Comparison of ENCODE assay signal across 13 mouse cellular contexts in genomic region chr2:172958579-172958978, GRCm38 (mm10). TPM values are rescaled to one million over a fixed set of nuclear protein-coding genes. Genes with fewer than 3 reads are reported as not detected.
DNase-seq lines count a peak whose midpoint lies in the region; ATAC-seq and TF ChIP-seq lines count a peak whose summit lies in the region.
"Had no signal": no experiment of that assay in that cellular context is flagged by ENCODE, and none has a peak within 500 bp of the region (broad histone marks: within the 10 kb centered on the region; RNA-seq: fewer than 3 reads in every experiment).

No protein-coding gene starts in this region.

- TF ChIP-seq CTCF in forebrain, postnatal 0 days (IDR thresholded peaks at IDR 0.05; ENCODE audit: low read depth): no peak

- DNase-seq in kidney, adult 18-20 months: no peak
- DNase-seq in embryonic facial prominence, embryonic 10.5 days (ENCODE audit: low spot score): peak; percentile 58
- DNase-seq in forebrain, postnatal 0 days: no peak
- DNase-seq in gastrocnemius, adult 18-20 months (ENCODE audit: low spot score): no peak
- DNase-seq in cerebellum, adult 9-10 months: no peak
- DNase-seq: cerebellum, postnatal 10 days; lung, postnatal 10 days had no signal

- no peak overlapping the region for H3K9ac ChIP-seq in kidney, embryonic 14.5 days (ENCODE audit: low read depth, low read length)
- no peak overlapping the region for H3K9ac ChIP-seq in forebrain, postnatal 0 days
- no peak overlapping the region for H3K9ac ChIP-seq in midbrain, embryonic 13.5 days (replicated peaks)

- H3K36me3 ChIP-seq in kidney, embryonic 14.5 days (ENCODE audit: control insufficient read depth, insufficient read depth, low read length): no peaks in the 10 kb centered on the region
- H3K36me3 ChIP-seq in embryonic facial prominence, embryonic 10.5 days (replicated peaks): no peaks in the 10 kb centered on the region
- no peaks in the 10 kb centered on the region for H3K36me3 ChIP-seq in forebrain, postnatal 0 days (ENCODE audit: insufficient read depth)
- H3K36me3 ChIP-seq in midbrain, embryonic 13.5 days: no peaks in the 10 kb centered on the region

- peaks cover 18% of the 10 kb centered on the region; the same call in 1 of the 2 replicates for H3K9me3 ChIP-seq in kidney, embryonic 14.5 days (ENCODE audit: control insufficient read depth, low read length)
- peaks cover 27% of the 10 kb centered on the region for H3K9me3 ChIP-seq in embryonic facial prominence, embryonic 10.5 days
- no peaks in the 10 kb centered on the region for H3K9me3 ChIP-seq in forebrain, postnatal 0 days (ENCODE audit: low read length)
- H3K9me3 ChIP-seq in midbrain, embryonic 13.5 days: peaks cover 12% of the 10 kb centered on the region; the same call in 1 of the 2 replicates

- 9% methylated on average over 5 of the region's 5 CpGs for WGBS in kidney, embryonic 14.5 days
- WGBS in embryonic facial prominence, embryonic 10.5 days: 8% methylated on average over 5 of the region's 5 CpGs
- 12% methylated on average over 5 of the region's 5 CpGs for WGBS in forebrain, postnatal 0 days
- WGBS in midbrain, embryonic 13.5 days: 4% methylated on average over 5 of the region's 5 CpGs

- no peak overlapping the region for H3K4me2 ChIP-seq in kidney, embryonic 14.5 days (replicated peaks; ENCODE audit: low read depth, low read length)
- H3K4me2 ChIP-seq in forebrain, postnatal 0 days (ENCODE audit: low read depth): no peak overlapping the region
- H3K4me2 ChIP-seq in midbrain, embryonic 13.5 days (replicated peaks): no peak overlapping the region

- H3K27ac ChIP-seq in kidney, embryonic 14.5 days (ENCODE audit: low read depth, low read length): peak overlapping the region; percentile 18; the same call in 1 of the 2 replicates
- H3K27ac ChIP-seq in embryonic facial prominence, embryonic 10.5 days (replicated peaks): peak overlapping the region; percentile 71
- H3K27ac ChIP-seq in forebrain, postnatal 0 days (ENCODE audit: low read depth, low read length): no peak overlapping the region
- peak overlapping the region; percentile 7; the same call in 1 of the 2 replicates for H3K27ac ChIP-seq in midbrain, embryonic 13.5 days

- H3K27me3 ChIP-seq in kidney, embryonic 14.5 days (ENCODE audit: control insufficient read depth, insufficient read depth, low read length): no peaks in the 10 kb centered on the region
- 0 out of 2 replicates have a peak, but pooled peaks cover 3% of the 10 kb centered on the region for H3K27me3 ChIP-seq in embryonic facial prominence, embryonic 10.5 days (replicated peaks; ENCODE audit: low read depth, poor library complexity, severe bottlenecking)
- no peaks in the 10 kb centered on the region for H3K27me3 ChIP-seq in forebrain, postnatal 0 days (ENCODE audit: insufficient read depth, low read length)
- H3K27me3 ChIP-seq in midbrain, embryonic 13.5 days: no peaks in the 10 kb centered on the region

- no peak overlapping the region for H3K4me3 ChIP-seq in kidney, embryonic 14.5 days (ENCODE audit: low read length)
- no peak overlapping the region for H3K4me3 ChIP-seq in embryonic facial prominence, embryonic 10.5 days
- no peak overlapping the region for H3K4me3 ChIP-seq in forebrain, postnatal 0 days (ENCODE audit: low read depth, low read length)
- no peak overlapping the region for H3K4me3 ChIP-seq in midbrain, embryonic 13.5 days (replicated peaks)

- peaks cover 18% of the 10 kb centered on the region; the same call in 1 of the 2 replicates for H3K4me1 ChIP-seq in kidney, embryonic 14.5 days (ENCODE audit: control insufficient read depth, insufficient read depth, low read length)
- H3K4me1 ChIP-seq in embryonic facial prominence, embryonic 10.5 days: peaks cover 25% of the 10 kb centered on the region
- H3K4me1 ChIP-seq in forebrain, postnatal 0 days (ENCODE audit: insufficient read depth): no peaks in the 10 kb centered on the region
- peaks cover 14% of the 10 kb centered on the region for H3K4me1 ChIP-seq in midbrain, embryonic 13.5 days (replicated peaks)

- peak; percentile 72 for ATAC-seq in kidney, embryonic 14.5 days (ENCODE audit: low FRiP score, low TSS enrichment)
- peak; percentile 86 for ATAC-seq in forebrain, postnatal 0 days
- peak; percentile 45 for ATAC-seq in midbrain, embryonic 13.5 days
- no peak for ATAC-seq in CD4-positive, CD25-positive, alpha-beta regulatory T cell, adult 4 months

RNA-seq across cellular contexts. Expression of gene Bmp7, which starts 18.5 kb away (rescaled TPM):
- 49.3 and 54.2 TPM in 2 replicates for polyA plus RNA-seq in kidney, embryonic 14.5 days (2014; fragmentation: Nextera tagmentation; extraction: Ambion mirVana)
- polyA plus RNA-seq in embryonic facial prominence, embryonic 10.5 days (2016; fragmentation: Nextera tagmentation; extraction: Ambion mirVana): 19.8 and 20.9 TPM in 2 replicates
- 17.2 and 21.9 TPM in 2 replicates for total RNA-seq in forebrain, postnatal 0 days (2014; rRNA removed)
- 12.4 and 15.4 TPM in 2 replicates for polyA plus RNA-seq in forebrain, postnatal 0 days (2015; fragmentation: Nextera tagmentation; extraction: Ambion mirVana)
- 9.1 and 12.6 TPM in 2 replicates for polyA plus RNA-seq in midbrain, embryonic 13.5 days (2015; fragmentation: Nextera tagmentation; extraction: Ambion mirVana)
- total RNA-seq in gastrocnemius, adult 18-20 months (2021): under 1 TPM; 0.45 to 0.68 TPM
- 10 to 100 TPM; 11.6 to 18.9 TPM for polyA plus RNA-seq in CD4-positive, CD25-positive, alpha-beta regulatory T cell, adult 4 months (2017; shearing (Covaris generic))
- total RNA-seq: granulocyte monocyte progenitor cell, adult 5-6 weeks; neutrophil, adult 5-6 weeks had no signal

RNA-seq across cellular contexts. Expression of gene Spo11, which starts 18.9 kb away (rescaled TPM):
- polyA plus RNA-seq in kidney, embryonic 14.5 days (2014; fragmentation: Nextera tagmentation; extraction: Ambion mirVana): 0.17 and 0.34 TPM in 2 replicates
- polyA plus RNA-seq in embryonic facial prominence, embryonic 10.5 days (2016; fragmentation: Nextera tagmentation; extraction: Ambion mirVana): 0.26 and 0.46 TPM in 2 replicates
- 1.1 and 1.3 TPM in 2 replicates for total RNA-seq in forebrain, postnatal 0 days (2014; rRNA removed)
- polyA plus RNA-seq in forebrain, postnatal 0 days (2015; fragmentation: Nextera tagmentation; extraction: Ambion mirVana): 0.92 and 1.1 TPM in 2 replicates
- polyA plus RNA-seq in midbrain, embryonic 13.5 days (2015; fragmentation: Nextera tagmentation; extraction: Ambion mirVana): 0.53 and 0.61 TPM in 2 replicates
- total RNA-seq in gastrocnemius, adult 18-20 months (2021): not detected
- polyA plus RNA-seq in CD4-positive, CD25-positive, alpha-beta regulatory T cell, adult 4 months (2017; shearing (Covaris generic)): 1 to 10 TPM; 3.3 to 3.8 TPM
- total RNA-seq: adrenal gland, postnatal 4 days; granulocyte monocyte progenitor cell, adult 5-6 weeks had no signal

RNA-seq across cellular contexts. Expression of gene Rae1, which starts 41.3 kb away (rescaled TPM):
- 131 and 155 TPM in 2 replicates for polyA plus RNA-seq in kidney, embryonic 14.5 days (2014; fragmentation: Nextera tagmentation; extraction: Ambion mirVana)
- polyA plus RNA-seq in embryonic facial prominence, embryonic 10.5 days (2016; fragmentation: Nextera tagmentation; extraction: Ambion mirVana): 176 and 179 TPM in 2 replicates
- total RNA-seq in forebrain, postnatal 0 days (2014; rRNA removed): 103 and 108 TPM in 2 replicates
- polyA plus RNA-seq in forebrain, postnatal 0 days (2015; fragmentation: Nextera tagmentation; extraction: Ambion mirVana): 150 and 161 TPM in 2 replicates
- 121 TPM in 2 replicates for polyA plus RNA-seq in midbrain, embryonic 13.5 days (2015; fragmentation: Nextera tagmentation; extraction: Ambion mirVana)
- total RNA-seq in gastrocnemius, adult 18-20 months (2021): 10 to 100 TPM; 11.0 to 11.2 TPM
- polyA plus RNA-seq in CD4-positive, CD25-positive, alpha-beta regulatory T cell, adult 4 months (2017; shearing (Covaris generic)): 10 to 100 TPM; 44.2 to 44.5 TPM
